Mouse (Mus musculus) kidney, embryonic 14.5 days (tissue): Measurements from ENCODE around the gene Krt2. TPM values are rescaled to one million over a fixed set of nuclear protein-coding genes. Genes with fewer than 3 reads are reported as not detected.

Source experiments
- ATAC-seq: fragments of 200-750 bp; cut with Nextera tagmentation; 2 replicates; pipeline ENCODE4 v1.8.0; 2017; ENCODE audit warnings: moderate number of reproducible peaks, mild to moderate bottlenecking, moderate TSS enrichment, moderate library complexity; ENCODE audit not compliant: low FRiP score, low TSS enrichment
- H3K27ac ChIP-seq: fragments of 300-500 bp; sonication (generic); 2 replicates; pipeline ENCODE4 v1.5.1; 2014; ENCODE audit warnings: low read depth, mild to moderate bottlenecking, low read length, moderate library complexity, mixed read lengths
- H3K27me3 ChIP-seq: fragments of 300-500 bp; sonication (generic); 2 replicates; pipeline ENCODE4 v1.6.1; 2014; ENCODE audit warnings: mild to moderate bottlenecking, low read length; ENCODE audit not compliant: control insufficient read depth, insufficient read depth
- H3K36me3 ChIP-seq: fragments of 300-500 bp; sonication (generic); 2 replicates; pipeline ENCODE4 v1.6.1; 2014; ENCODE audit warnings: low read length, mixed read lengths; ENCODE audit not compliant: control insufficient read depth, insufficient read depth
- H3K4me1 ChIP-seq: fragments of 300-500 bp; sonication (generic); 2 replicates; pipeline ENCODE4 v1.6.1; 2014; ENCODE audit warnings: low read length, mixed read lengths; ENCODE audit not compliant: control insufficient read depth, insufficient read depth
- H3K4me2 ChIP-seq: fragments of 300-500 bp; sonication (generic); replicated peaks from 2 replicates; pipeline ENCODE4 v1.6.1; 2014; ENCODE audit warnings: low read depth, mild to moderate bottlenecking, low read length
- H3K4me3 ChIP-seq: fragments of 300-500 bp; sonication (generic); 2 replicates; pipeline ENCODE4 v1.5.1; 2014; ENCODE audit warnings: mild to moderate bottlenecking, low read length
- H3K9ac ChIP-seq: fragments of 300-500 bp; sonication (generic); 2 replicates; pipeline ENCODE4 v1.6.1; 2014; ENCODE audit warnings: low read depth, mild to moderate bottlenecking, low read length, moderate library complexity
- H3K9me3 ChIP-seq: fragments of 300-500 bp; sonication (generic); 2 replicates; pipeline ENCODE4 v1.6.1; 2016; ENCODE audit warnings: low read length; ENCODE audit not compliant: control insufficient read depth
- WGBS: fragments of 180-500 bp; shearing (Covaris S2); extraction: QIAGEN DNeasy Blood & Tissue Kit; methylation state at CpG from one replicate; pipeline ENCODE4 v1.1.7; 2014; 5-methylcytosine and 5-hydroxymethylcytosine counted together
- polyA plus RNA-seq: library from polyadenylated mRNA; unstranded; fragments of >200 nt; fragmentation: Nextera tagmentation; extraction: Ambion mirVana; gene quantifications from 2 replicates; pipeline ENCODE4 v1.2.1, GENCODE M21; 2014

The Krt2 gene
- polyA plus RNA-seq, result not detected in 2 replicates

DNA sequence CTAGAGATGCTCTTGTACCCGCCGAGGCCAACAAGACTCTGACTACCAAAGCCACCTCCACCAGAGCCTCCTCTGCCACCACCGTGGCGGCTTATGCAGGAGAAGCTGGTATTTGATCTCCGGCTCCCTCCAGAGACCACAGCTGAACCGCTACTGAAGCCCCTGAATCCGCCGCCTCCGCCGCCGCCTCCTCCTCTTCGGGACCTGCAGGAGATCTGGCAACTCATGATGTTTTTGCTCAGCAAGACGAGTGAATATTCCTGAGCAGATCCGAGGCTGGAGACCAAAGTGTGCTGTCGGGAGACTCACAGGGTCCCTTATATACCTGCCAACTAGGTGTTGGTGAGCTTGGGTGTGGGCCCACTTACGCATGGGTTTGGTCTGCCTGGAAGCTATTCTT, at the start of gene Krt2:
Gene Krt2 (minus strand): TSS at position 295 of the 400 bp plus-strand sequence.
- Histone ChIP-seq H3K4me2 (no peak within 1 kb of the TSS), H3K4me3 (no peak within 1 kb of the TSS), H3K36me3 (no peaks in the 10 kb centered on the region), H3K4me1 (no peaks in the 10 kb centered on the region), H3K27ac (no peak within 1 kb of the TSS), H3K9ac (no peak within 1 kb of the TSS), H3K27me3 (no peaks in the 10 kb centered on the region), H3K9me3 (no peaks in the 10 kb centered on the region)
- ATAC-seq, result no peak
- 83% methylated on average over 16 of the region's 16 CpGs for WGBS

DNA sequence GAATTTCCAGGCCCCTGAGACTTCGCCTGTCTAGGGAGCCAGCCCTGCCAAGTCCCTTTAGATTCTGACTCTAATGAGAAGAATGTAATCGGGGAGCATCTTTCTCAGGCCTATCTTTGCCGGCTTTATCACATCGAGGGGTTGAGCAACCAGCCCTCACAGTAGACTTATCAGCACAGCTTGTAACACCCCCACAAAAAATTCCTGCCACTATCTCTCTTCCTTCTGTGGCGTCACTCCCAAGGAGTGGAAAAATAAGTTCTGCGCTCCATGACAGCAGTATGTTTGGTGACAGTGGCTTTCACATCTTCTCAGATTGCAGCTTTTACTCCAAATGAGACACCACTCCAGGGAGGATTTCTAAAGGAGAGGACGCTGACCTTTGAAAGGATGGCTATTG, 48.8 kb upstream of the Krt2 start:
- H3K36me3 ChIP-seq, result no peaks in the 10 kb centered on the region
- no peaks in the 10 kb centered on the region for H3K4me1 ChIP-seq
- H3K9ac ChIP-seq, result no peak overlapping the region
- no peak overlapping the region for H3K27ac ChIP-seq
- H3K4me3 ChIP-seq, result no peak overlapping the region
- WGBS, result 78% methylated on average over 7 of the region's 7 CpGs
- no peaks in the 10 kb centered on the region for H3K9me3 ChIP-seq
- H3K27me3 ChIP-seq, result 0 out of 2 replicates have a peak, but pooled peaks cover 2% of the 10 kb centered on the region
- H3K4me2 ChIP-seq, result no peak overlapping the region
- no peak for ATAC-seq

DNA sequence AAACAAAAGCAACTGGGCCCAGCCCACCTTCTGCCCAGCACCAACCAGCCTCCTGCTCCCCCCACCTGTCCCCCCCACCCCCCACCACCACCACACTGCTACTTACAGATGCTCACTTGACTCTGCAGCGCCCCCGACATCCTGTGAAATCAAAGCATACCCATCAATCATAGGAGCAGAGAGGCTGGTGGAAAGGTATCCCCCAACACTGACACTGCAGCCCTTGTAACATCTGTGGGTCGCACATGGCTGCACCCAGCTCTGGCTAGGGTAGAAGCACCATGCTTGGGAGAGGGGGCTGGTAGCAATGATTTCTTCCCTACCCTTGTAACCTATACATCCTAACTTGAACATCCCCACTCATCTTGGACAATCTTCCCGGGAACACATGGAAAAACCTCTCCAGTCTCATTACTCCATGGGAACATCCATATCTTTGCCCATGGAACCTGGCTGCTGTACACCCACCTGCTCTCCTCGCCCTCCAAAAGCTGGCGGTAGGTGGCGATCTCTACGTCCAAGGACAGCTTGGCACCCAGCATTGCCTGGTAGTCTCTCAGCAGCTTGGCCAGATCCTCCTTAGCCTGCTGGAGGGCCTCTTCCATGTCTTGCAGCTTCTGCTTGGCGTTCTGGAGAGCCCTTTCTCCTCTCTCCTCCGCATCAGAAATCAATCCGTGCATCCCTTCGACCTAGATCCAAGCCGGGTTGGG, 42.6 kb upstream of the Krt2 start:
- peaks cover 12% of the 10 kb centered on the region for H3K27me3 ChIP-seq
- H3K4me1 ChIP-seq, result peaks cover 6% of the 10 kb centered on the region; the same call in 1 of the 2 replicates
- H3K4me3 ChIP-seq, result no peak overlapping the region
- WGBS, result 59% methylated on average over 13 of the region's 13 CpGs
- no peak overlapping the region for H3K9ac ChIP-seq
- no peaks in the 10 kb centered on the region for H3K36me3 ChIP-seq
- H3K27ac ChIP-seq, result no peak overlapping the region
- H3K4me2 ChIP-seq, result peak overlapping the region; percentile 54
- peak; percentile 55; the same call in 1 of the 2 replicates for ATAC-seq
- no peaks in the 10 kb centered on the region for H3K9me3 ChIP-seq

DNA sequence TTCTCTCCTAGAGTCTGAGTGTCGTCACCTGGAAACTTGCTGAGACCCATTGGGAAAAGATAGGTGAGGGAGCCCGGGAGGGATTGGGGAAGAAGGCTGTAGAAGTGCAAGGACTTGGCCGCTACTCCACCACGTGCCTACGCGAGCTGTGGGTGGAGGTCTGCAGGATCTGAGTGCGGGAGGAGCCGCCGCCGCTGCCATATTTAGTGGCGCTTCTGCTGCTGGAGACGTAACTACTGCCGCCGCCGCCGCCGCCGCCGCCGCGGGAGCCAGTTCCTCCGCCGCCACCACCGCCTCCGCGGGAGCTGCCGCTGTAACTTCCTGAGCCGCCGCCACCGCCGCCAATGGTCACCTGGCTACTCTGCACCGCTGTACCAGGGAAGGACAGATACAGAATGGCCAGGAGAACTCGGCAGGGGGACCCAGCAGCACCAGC, 41.8 kb upstream of the Krt2 start:
- ATAC-seq, result no peak; the same call in 1 of the 2 replicates
- WGBS, result 1% methylated on average over 23 of the region's 33 CpGs
- Histone ChIP-seq H3K4me3 (peak overlapping the region; percentile 31), H3K9ac (peak overlapping the region; percentile 45), H3K4me2 (peak overlapping the region; percentile 54), H3K9me3 (no peaks in the 10 kb centered on the region), H3K27ac (no peak overlapping the region), H3K36me3 (no peaks in the 10 kb centered on the region), H3K4me1 (peaks cover 6% of the 10 kb centered on the region; the same call in 1 of the 2 replicates), H3K27me3 (peaks cover 12% of the 10 kb centered on the region)

DNA sequence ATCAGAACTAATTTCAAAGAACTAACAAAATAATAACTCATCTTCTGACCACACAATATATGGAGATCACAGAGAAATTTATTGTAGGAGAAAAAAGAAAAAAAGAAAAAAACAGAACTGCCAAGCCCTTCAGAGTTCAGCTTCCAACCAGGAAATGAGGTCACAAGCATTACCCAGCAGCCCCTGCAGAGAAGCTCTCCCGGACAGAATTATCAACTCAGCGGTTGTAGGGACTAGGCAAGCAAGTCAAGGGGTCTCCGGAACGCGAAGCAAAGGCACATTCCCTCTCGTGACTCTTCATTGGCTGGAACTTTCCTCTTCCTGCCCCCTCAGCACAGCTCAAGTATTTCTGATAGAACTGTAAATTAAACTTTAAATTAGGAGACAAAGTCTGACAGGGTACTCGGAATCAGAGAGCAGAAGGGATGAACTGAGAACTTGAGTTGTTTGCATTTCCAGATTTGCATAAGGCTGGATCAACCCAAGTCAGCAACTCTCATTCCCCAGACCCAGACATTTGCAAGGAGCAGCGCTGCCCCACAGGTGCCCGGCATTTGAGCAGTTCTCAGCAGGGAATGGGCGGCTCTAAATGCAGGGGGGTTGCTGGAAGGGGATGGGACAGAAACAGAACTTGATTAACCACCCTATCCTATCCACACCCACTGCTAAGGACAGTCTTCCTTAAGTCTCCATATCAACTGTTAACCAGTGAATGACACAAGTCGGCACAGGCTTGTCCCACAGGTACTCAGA, 40.9 kb upstream of the Krt2 start:
- WGBS, result 5% methylated on average over 11 of the region's 11 CpGs
- H3K4me3 ChIP-seq, result no peak overlapping the region
- peak overlapping the region; percentile 54; the same call in 1 of the 2 replicates for H3K4me2 ChIP-seq
- H3K9ac ChIP-seq, result no peak overlapping the region
- no peak for ATAC-seq
- H3K27me3 ChIP-seq, result peaks cover 12% of the 10 kb centered on the region
- no peak overlapping the region for H3K27ac ChIP-seq
- H3K9me3 ChIP-seq, result no peaks in the 10 kb centered on the region
- H3K4me1 ChIP-seq, result peaks cover 6% of the 10 kb centered on the region; the same call in 1 of the 2 replicates
- no peaks in the 10 kb centered on the region for H3K36me3 ChIP-seq

DNA sequence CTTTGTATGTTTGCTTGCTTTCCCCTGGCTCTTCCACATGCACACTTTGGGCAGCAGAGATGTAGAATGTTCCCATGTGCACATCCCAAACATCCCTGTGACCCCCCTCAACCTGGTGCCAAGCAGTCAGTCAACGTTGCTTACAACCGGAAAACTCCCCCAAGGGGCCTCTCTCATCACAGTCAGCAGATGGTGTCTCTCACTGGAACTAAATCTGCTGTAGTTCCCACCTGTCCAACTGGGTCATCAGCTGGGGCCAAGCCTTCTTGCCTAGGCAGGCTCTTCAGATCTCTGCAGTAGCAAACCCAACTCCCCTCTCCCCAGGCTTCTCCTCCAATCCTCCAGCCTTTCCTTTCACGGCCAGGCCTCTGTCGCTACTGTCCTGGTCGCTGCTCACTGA, 38.7 kb upstream of the Krt2 start:
- no peak for ATAC-seq

DNA sequence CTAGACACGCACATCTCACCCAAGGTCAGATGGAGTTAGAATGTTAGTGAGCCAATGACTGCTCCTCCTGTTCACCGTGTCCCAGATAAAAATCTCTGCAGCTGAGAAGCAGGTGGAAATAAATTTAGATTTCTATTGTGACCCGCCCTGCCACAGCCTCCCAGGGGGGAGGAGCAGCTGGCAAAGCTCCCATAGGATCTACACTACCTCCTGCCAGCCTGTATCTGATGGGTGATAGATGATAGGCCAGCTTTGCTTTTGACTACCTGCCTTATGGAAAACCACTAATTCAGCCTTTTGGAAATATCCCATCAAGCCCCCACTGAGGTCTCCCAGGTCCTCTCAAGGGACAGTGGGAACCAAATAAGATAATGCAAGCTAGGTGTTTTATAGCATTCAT, 37.8 kb upstream of the Krt2 start:
- Histone ChIP-seq H3K4me3 (no peak overlapping the region), H3K27ac (no peak overlapping the region), H3K4me1 (peaks cover 6% of the 10 kb centered on the region; the same call in 1 of the 2 replicates), H3K9me3 (no peaks in the 10 kb centered on the region), H3K9ac (no peak overlapping the region), H3K4me2 (no peak overlapping the region), H3K27me3 (peaks cover 20% of the 10 kb centered on the region), H3K36me3 (no peaks in the 10 kb centered on the region)
- WGBS, result 65% methylated on average over 3 of the region's 3 CpGs
- ATAC-seq, result no peak

More for the DNA sequence above, 38.7 kb upstream of the Krt2 start:
- peaks cover 6% of the 10 kb centered on the region; the same call in 1 of the 2 replicates for H3K4me1 ChIP-seq
- peaks cover 22% of the 10 kb centered on the region for H3K27me3 ChIP-seq
- no peaks in the 10 kb centered on the region for H3K36me3 ChIP-seq
- no peak overlapping the region for H3K9ac ChIP-seq
- H3K27ac ChIP-seq, result no peak overlapping the region
- 25% methylated on average over 5 of the region's 5 CpGs for WGBS
- no peak overlapping the region for H3K4me2 ChIP-seq
- H3K4me3 ChIP-seq, result no peak overlapping the region
- no peaks in the 10 kb centered on the region for H3K9me3 ChIP-seq

DNA sequence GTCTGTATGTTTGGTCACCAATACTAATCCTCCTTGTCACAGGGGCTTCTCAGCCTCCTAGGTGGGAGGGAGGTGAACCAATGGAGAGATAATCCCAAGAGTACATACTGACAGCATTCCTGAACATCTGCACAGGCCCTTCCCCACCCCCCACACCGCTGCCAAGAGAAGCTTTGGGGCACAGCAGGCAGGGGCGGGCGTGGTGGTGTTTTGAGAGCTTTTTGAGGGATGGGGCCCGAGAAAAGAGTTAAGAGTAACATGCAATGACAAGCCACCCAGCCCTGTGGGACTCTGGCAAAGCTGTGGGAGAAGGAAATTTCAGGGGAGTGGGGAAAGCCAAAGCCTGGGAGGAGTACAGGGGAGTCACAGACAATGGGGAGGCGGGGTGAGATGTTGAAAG, 36.3 kb upstream of the Krt2 start:
- 24% methylated on average over 5 of the region's 5 CpGs for WGBS
- Histone ChIP-seq H3K9ac (no peak overlapping the region), H3K4me1 (no peaks in the 10 kb centered on the region), H3K27me3 (peaks cover 11% of the 10 kb centered on the region; the same call in 1 of the 2 replicates), H3K4me2 (no peak overlapping the region), H3K9me3 (no peaks in the 10 kb centered on the region), H3K4me3 (no peak overlapping the region), H3K36me3 (no peaks in the 10 kb centered on the region), H3K27ac (no peak overlapping the region)
- no peak for ATAC-seq

DNA sequence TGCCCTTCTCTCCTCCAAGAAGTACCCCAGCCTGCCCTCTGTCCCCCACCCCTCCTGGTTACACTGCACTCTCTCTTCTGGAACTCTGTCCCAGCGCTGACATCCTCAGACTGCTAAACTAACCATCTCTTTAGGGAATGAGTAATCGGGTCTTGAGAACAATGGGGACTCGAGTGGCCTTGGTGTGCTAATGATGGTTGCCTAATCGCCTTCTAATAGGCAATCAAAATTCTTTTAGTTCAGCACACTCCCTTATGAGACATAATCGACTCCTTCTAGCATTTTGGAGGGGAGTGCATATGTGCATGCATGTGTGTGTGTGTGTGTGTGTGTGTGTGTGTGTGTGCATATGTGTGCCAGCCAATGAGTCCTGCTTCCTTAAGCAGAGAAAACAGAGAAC, 34.6 kb upstream of the Krt2 start:
- Histone ChIP-seq H3K27ac (no peak overlapping the region), H3K4me2 (no peak overlapping the region), H3K36me3 (no peaks in the 10 kb centered on the region), H3K9ac (no peak overlapping the region), H3K27me3 (peaks cover 14% of the 10 kb centered on the region; the same call in 1 of the 2 replicates), H3K4me3 (no peak overlapping the region), H3K9me3 (no peaks in the 10 kb centered on the region), H3K4me1 (no peaks in the 10 kb centered on the region)
- ATAC-seq, result no peak
- WGBS, result 15% methylated on average over 5 of the region's 5 CpGs
